Mouse (Mus musculus): ENCODE results near the gene Rap1gds1.

Rap1gds1 gene

GRCm38 (mm10) chr3:138880999-138881724, 193.8 kb downstream of the Rap1gds1 start:
- no peak for DNase-seq (ENCODE audit: low read depth, low spot score)

GRCm38 (mm10) chr3:138877741-138878140, 197.3 kb downstream of the Rap1gds1 start:
- no peak for DNase-seq (ENCODE audit: low read depth, low spot score)

GRCm38 (mm10) chr3:138876931-138877361, 198.1 kb downstream of the Rap1gds1 start:
- no peak for DNase-seq (ENCODE audit: low read depth, low spot score)

GRCm38 (mm10) chr3:138876418-138876817, 198.6 kb downstream of the Rap1gds1 start:
- no peak for DNase-seq (ENCODE audit: low read depth, low spot score)

- DNase-seq (ENCODE audit: low read depth, low spot score): no peak
Observed at GRCm38 (mm10) chr3:138875936-138876335, 199.1 kb downstream of the Rap1gds1 start.

Data from R1 (cell line).